Mouse (Mus musculus): ENCODE results near the gene Hoxc8.

Gene Hoxc8

GRCm38 (mm10) chr15:103009265-103010111 lies 19.1 kb downstream of the Hoxc8 start:
- DNase-seq (ENCODE audit: low read depth, low spot score), result peak; percentile 54

DNA sequence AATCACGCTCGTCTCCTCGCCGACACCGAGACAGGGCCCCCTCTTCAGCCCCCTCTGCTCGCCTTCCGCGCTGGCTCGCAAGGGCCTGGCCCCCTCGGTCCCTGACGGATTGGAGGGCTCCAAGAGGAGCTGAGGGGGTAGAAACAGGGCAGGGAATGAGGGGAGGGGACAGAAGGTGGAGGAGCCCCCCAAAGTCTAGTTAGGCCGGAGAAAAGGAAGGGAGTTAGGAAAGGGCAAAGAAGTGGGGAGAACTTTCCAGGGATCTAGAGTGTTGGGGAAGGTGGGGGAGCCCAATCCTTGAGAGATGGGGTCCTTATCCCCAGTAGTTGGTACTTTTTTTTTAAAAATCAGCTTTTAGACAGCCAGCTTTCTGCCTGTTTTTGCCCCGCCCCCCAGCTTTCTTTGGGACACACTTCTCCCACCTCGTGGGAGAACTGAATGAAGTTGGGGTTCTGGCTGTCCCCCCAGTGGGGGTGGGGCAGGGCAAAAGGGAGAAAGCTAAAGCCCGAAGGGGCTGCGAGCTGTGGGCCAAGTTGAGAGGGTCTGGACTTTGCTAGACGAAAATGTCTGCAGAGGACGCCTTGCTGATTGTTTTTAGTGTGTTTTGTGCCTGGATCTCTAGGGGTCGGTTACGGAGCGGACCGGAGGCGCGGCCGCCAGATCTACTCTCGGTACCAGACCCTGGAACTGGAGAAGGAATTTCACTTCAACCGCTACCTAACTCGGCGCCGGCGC lies 19.9 kb downstream of the Hoxc8 start:
- no peak for DNase-seq (ENCODE audit: low read depth, low spot score)

GRCm38 (mm10) chr15:103010847-103011555 lies 20.6 kb downstream of the Hoxc8 start:
- DNase-seq (ENCODE audit: low read depth, low spot score), result peak; percentile 51

DNA sequence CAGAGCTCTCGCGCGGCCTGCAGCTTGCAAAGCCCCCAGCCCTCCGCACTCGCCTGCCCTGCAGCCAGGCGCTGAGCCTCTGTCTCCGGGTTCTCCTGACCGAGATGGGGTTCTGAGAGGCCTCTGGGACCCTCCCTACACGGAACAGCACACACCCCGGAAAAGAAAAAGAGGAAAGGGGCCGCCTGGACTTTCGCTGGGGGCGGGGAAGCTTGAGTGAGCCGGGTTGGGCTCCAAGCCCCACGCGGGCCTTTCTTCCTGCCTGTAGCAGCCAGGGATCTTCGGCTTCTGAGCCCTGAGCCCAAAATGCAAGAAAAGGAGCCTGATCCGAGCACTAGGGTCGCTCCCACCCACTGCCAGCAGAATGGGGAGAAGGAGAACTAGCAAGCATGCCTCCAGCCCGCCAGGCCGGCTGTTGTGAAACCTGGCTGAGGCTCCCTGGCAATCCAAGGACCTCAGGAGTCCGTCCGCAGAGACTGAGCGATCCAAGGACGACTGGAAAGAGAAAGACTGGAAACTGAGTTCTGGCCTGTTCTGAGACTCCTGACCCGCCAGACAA lies 21.6 kb downstream of the Hoxc8 start:
- DNase-seq (ENCODE audit: low read depth, low spot score), result peak; percentile 40

DNA sequence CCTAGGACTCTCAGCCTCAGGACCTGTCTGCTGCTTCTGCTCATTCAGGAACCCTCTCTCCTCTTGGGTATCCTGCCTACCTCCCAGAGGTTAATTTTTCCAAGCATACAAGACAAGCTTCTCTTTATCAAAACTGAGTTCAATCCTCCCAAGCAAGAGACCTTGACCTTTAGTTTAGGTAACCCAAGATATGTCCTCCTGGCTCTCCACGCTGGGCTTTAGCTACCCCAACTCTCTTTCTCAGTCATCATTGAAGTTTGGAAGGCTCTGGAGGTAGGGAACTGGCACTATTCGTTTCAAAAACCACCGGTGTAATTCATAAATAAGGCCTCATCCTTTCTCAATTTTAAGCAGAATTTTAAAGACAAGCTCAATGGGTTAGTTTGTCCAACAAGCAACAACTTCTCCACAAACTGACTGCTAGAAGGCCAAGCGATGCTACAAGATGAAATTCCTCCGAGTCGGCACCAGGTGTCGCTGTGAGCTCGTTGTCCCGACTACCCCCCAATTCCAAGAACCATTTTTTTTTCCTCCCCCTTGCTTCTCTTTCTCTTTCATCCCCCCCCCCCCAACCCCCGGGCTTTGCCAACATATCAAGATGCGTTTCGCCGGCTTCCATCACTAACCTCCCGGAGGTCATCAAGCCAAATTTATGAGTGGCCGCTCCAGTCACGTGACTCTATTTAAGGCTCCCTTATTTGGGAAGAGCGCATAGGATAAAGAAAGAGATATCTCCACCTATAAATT lies 23.0 kb downstream of the Hoxc8 start:
- peak; percentile 70 for DNase-seq (ENCODE audit: low read depth, low spot score)

GRCm38 (mm10) chr15:103014166-103015008 lies 24.0 kb downstream of the Hoxc8 start:
- peak; percentile 68 for DNase-seq (ENCODE audit: low read depth, low spot score)

- DNase-seq (ENCODE audit: low read depth, low spot score), result peak; percentile 53
These were observed 24.6 kb downstream of the Hoxc8 start for GRCm38 (mm10) chr15:103015009-103015399.

- peak; percentile 53 for DNase-seq (ENCODE audit: low read depth, low spot score)
These were observed 25.2 kb downstream of the Hoxc8 start for GRCm38 (mm10) chr15:103015406-103016166.

DNA sequence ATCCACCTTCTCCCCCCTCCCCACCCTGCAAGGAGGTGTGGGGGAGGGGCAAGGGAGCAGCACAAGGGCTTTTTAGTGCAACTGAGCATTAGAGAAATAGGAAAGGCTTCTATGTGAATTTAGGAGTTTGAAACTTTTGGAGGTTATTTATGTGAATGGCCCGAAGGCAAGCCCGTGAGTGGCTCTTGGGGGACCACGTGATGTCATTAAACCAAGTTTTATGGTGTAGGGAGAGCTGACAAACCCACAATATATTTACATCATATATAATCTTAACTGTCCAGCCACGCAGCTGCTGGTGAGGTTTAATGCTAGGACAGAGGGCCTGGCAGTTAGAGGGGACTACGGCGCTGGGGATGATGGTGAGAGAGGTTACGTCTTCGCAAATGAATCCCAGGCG lies 28.2 kb downstream of the Hoxc8 start, which contains the start of gene Hoxc4:
Hoxc4 (plus strand) TSS at position 299 of the 400 bp plus-strand sequence.
- no peak for DNase-seq (ENCODE audit: low read depth, low spot score)

- DNase-seq (ENCODE audit: low read depth, low spot score), result no peak
These were observed 30.6 kb downstream of the Hoxc8 start for GRCm38 (mm10) chr15:103020899-103021418.

DNA sequence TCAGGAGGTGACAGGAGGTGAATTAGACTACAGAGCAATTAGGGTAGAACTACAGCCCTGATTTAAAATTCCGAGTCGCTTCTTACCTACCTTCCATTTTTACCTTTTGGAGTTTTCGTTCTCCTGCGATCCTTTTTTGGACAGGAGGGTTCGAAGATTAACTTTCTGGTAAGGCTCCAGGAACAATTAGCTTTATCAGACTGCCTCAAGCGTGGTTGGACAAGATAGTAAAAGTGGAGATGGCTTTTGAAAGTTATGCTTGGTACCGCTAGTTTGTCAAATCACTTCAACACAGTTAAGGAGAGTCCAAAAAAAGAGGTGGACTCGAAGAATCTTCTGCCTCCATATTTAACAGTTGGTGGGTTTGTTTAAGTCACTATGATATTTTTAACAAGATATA lies 31.1 kb downstream of the Hoxc8 start:
- no peak for DNase-seq (ENCODE audit: low read depth, low spot score)

GRCm38 (mm10) chr15:103024131-103024530 lies 33.7 kb downstream of the Hoxc8 start:
- no peak for DNase-seq (ENCODE audit: low read depth, low spot score)

GRCm38 (mm10) chr15:103027266-103028235 lies 37.1 kb downstream of the Hoxc8 start:
- DNase-seq (ENCODE audit: low read depth, low spot score), result peak; percentile 53

DNA sequence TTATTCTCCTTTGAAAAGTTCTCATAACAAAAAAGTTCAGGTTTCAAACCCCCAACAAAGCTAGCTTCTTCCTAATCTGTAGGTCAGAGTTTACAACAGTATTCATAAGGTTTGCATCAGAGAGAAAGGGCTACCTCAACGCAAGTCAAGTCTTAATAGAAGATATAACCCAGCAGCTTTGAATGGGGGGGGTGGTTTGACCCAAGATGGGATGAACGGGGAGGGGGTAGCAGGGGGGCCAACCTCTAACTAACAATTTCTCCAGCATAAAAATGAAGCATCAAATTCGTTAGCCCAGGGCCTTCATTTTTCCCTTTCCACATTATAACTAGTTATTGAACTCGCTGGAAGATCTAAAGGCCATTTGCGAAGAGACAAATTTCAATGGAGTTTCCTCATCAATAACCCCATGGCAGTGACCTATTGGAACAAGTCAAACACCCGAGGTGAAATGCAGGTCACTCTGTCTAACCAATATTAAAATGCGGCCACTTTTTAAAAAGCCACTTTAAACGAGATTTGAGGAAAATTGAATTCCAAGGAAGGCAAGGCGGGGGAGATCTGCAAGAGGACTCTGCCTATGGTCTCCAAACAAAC lies 38.6 kb downstream of the Hoxc8 start:
- no peak for DNase-seq (ENCODE audit: low read depth, low spot score)

- no peak for DNase-seq (ENCODE audit: low read depth, low spot score)
These were observed 39.7 kb downstream of the Hoxc8 start for GRCm38 (mm10) chr15:103030142-103030541.

- no peak for DNase-seq (ENCODE audit: low read depth, low spot score)
These were observed 41.8 kb downstream of the Hoxc8 start for GRCm38 (mm10) chr15:103032167-103032566.

Measured in R1 (cell line).